Mouse (Mus musculus) spleen, adult 2 months (tissue): Measurements from ENCODE around the gene Cgn.

Experiments used
- CTCF ChIP-seq: fragments of 200-500 bp; IDR thresholded peaks from 2 replicates; pipeline ENCODE4 v1.5.1; 2011; ENCODE audit warnings: mild to moderate bottlenecking, inconsistent platforms; ENCODE audit not compliant: insufficient read depth, insufficient read length, insufficient replicate concordance; ENCODE audit errors: extremely low read depth
- POLR2A ChIP-seq: fragments of 200-500 bp; IDR thresholded peaks from 2 replicates; pipeline ENCODE4 v1.6.1; 2011; ENCODE audit warnings: low read depth, low read length, inconsistent platforms

GRCm38 (mm10) chr3:94786367-94786835 is at the start of gene Cgn:
- TF ChIP-seq CTCF (no peak), POLR2A (no peak)
